Mouse (Mus musculus): ENCODE results near the gene Adig.

Adig gene

GRCm38 (mm10) chr2:158501836-158502812, at the start of gene Adig:
Gene Adig, plus strand, starts transcription at chr2:158502612.
- no peak for DNase-seq (ENCODE audit: low spot score)

- no peak for DNase-seq (ENCODE audit: low spot score)
Measured at GRCm38 (mm10) chr2:158456451-158456850, 46.0 kb upstream of the Adig start.

- DNase-seq (ENCODE audit: low spot score): no peak
Measured at GRCm38 (mm10) chr2:158457610-158458009, 44.8 kb upstream of the Adig start.

- DNase-seq (ENCODE audit: low spot score): no peak
Measured at GRCm38 (mm10) chr2:158462450-158462849, 40.0 kb upstream of the Adig start.

GRCm38 (mm10) chr2:158474159-158474558, 28.3 kb upstream of the Adig start:
- DNase-seq (ENCODE audit: low spot score): no peak

GRCm38 (mm10) chr2:158477640-158478039, 24.8 kb upstream of the Adig start:
- no peak for DNase-seq (ENCODE audit: low spot score)

GRCm38 (mm10) chr2:158498457-158498856, 4.0 kb upstream of the Adig start:
- DNase-seq (ENCODE audit: low spot score): no peak

- no peak for DNase-seq (ENCODE audit: low spot score)
Measured at GRCm38 (mm10) chr2:158503226-158503625, 814 bp downstream of the Adig start.

GRCm38 (mm10) chr2:158503671-158504070, 1.3 kb downstream of the Adig start:
- no peak for DNase-seq (ENCODE audit: low spot score)

- no peak for DNase-seq (ENCODE audit: low spot score)
Measured at GRCm38 (mm10) chr2:158506475-158506874, 4.1 kb downstream of the Adig start.

GRCm38 (mm10) chr2:158507046-158507445, 4.6 kb downstream of the Adig start:
- DNase-seq (ENCODE audit: low spot score): no peak

GRCm38 (mm10) chr2:158510665-158511064, 8.3 kb downstream of the Adig start:
- no peak for DNase-seq (ENCODE audit: low spot score)

- DNase-seq (ENCODE audit: low spot score): no peak
Measured at GRCm38 (mm10) chr2:158512528-158512927, 10.1 kb downstream of the Adig start, which contains the start of gene Arhgap40. Gene Arhgap40, plus strand, starts transcription at chr2:158512796.

GRCm38 (mm10) chr2:158513821-158514336, 11.5 kb downstream of the Adig start:
- DNase-seq (ENCODE audit: low spot score): no peak

- DNase-seq (ENCODE audit: low spot score): no peak
Measured at GRCm38 (mm10) chr2:158518583-158518982, 16.2 kb downstream of the Adig start.

GRCm38 (mm10) chr2:158519071-158519470, 16.7 kb downstream of the Adig start:
- DNase-seq (ENCODE audit: low spot score): no peak

GRCm38 (mm10) chr2:158519800-158520199, 17.4 kb downstream of the Adig start:
- DNase-seq (ENCODE audit: low spot score): no peak

GRCm38 (mm10) chr2:158523060-158523459, 20.6 kb downstream of the Adig start:
- DNase-seq (ENCODE audit: low spot score): no peak

GRCm38 (mm10) chr2:158524129-158524860, 21.9 kb downstream of the Adig start:
- DNase-seq (ENCODE audit: low spot score): no peak

- no peak for DNase-seq (ENCODE audit: low spot score)
Measured at GRCm38 (mm10) chr2:158534090-158534489, 31.7 kb downstream of the Adig start.

GRCm38 (mm10) chr2:158534559-158534958, 32.1 kb downstream of the Adig start:
- no peak for DNase-seq (ENCODE audit: low spot score)

- DNase-seq (ENCODE audit: low spot score): no peak
Measured at GRCm38 (mm10) chr2:158539433-158540305, 37.3 kb downstream of the Adig start.

Data from left cerebral cortex, adult 11 months (tissue).